ENCODE assay signal across 19 mouse cellular contexts in the genomic region with DNA sequence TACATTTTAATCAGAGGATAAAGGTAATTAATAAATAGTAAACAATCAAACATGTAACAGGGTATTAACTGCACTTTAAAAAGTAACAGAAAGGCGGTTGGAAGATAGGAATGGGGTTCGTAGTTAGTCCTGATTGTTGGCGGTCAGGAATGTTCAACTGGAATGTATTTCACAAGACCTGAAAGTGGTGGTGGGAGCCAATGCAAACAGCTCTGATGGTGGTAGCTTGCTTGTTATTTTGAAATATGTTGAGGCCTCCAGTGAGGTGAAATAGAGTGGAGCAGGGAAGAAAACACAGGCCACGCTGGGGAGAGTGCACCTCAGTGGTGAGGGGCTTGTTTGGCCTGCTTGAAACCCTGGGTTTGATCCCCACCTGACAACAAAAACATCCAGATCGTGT. TPM values are rescaled to one million over a fixed set of nuclear protein-coding genes. Genes with fewer than 3 reads are reported as not detected.
DNase-seq lines count a peak whose midpoint lies in the region; ATAC-seq and TF ChIP-seq lines count a peak whose summit lies in the region.
"Had no signal": no experiment of that assay in that cellular context is flagged by ENCODE, and none has a peak within 500 bp of the region (broad histone marks: within the 10 kb centered on the region; RNA-seq: fewer than 3 reads in every experiment).

No protein-coding gene starts in this region.

- H3K4me1 ChIP-seq in heart, embryonic 15.5 days (replicated peaks): peaks cover 25% of the 10 kb centered on the region
- peaks cover 15% of the 10 kb centered on the region for H3K4me1 ChIP-seq in lung, adult 2 months (ENCODE audit: control insufficient read depth, insufficient read depth, low read length)
- no peaks in the 10 kb centered on the region; the same call in 1 of the 2 replicates for H3K4me1 ChIP-seq in lung, postnatal 0 days (ENCODE audit: insufficient read depth, low read depth, low read length)
- peaks cover 10% of the 10 kb centered on the region for H3K4me1 ChIP-seq in hindbrain, embryonic 12.5 days
- peaks cover 11% of the 10 kb centered on the region for H3K4me1 ChIP-seq in thymus, adult 2 months (replicated peaks; ENCODE audit: control insufficient read depth, insufficient read depth, low read length)

- H3K4me2 ChIP-seq in heart, embryonic 15.5 days: no peak overlapping the region
- H3K4me2 ChIP-seq in lung, postnatal 0 days (replicated peaks; ENCODE audit: low read depth, low read length): no peak overlapping the region
- no peak overlapping the region for H3K4me2 ChIP-seq in hindbrain, embryonic 12.5 days (replicated peaks)
- H3K4me2 ChIP-seq: limb, embryonic 13.5 days had no signal

- no peak for TF ChIP-seq CTCF in lung, adult 2 months (IDR thresholded peaks at IDR 0.05; ENCODE audit: insufficient read depth, low read length)
- no peak for TF ChIP-seq CTCF in lung, postnatal 0 days (IDR thresholded peaks at IDR 0.05)
- no peak for TF ChIP-seq CTCF in thymus, adult 2 months (IDR thresholded peaks at IDR 0.05; ENCODE audit: borderline replicate concordance, control insufficient read depth, extremely low read depth, insufficient read depth, low read length, poor library complexity)

- H3K4me3 ChIP-seq in heart, embryonic 15.5 days: no peak overlapping the region
- H3K4me3 ChIP-seq in lung, adult 2 months (replicated peaks; ENCODE audit: extremely low read depth, low read depth, low read length): no peak overlapping the region
- no peak overlapping the region for H3K4me3 ChIP-seq in lung, postnatal 0 days (ENCODE audit: low read depth, low read length)
- H3K4me3 ChIP-seq in hindbrain, embryonic 12.5 days: no peak overlapping the region
- H3K4me3 ChIP-seq in thymus, adult 2 months (ENCODE audit: control insufficient read depth, insufficient read depth, low read length): no peak overlapping the region
- H3K4me3 ChIP-seq: embryonic facial prominence, embryonic 10.5 days; erythroblast, embryonic 14.5 days; limb, embryonic 13.5 days had no signal

- TF ChIP-seq EP300 in lung, postnatal 0 days (IDR thresholded peaks at IDR 0.05): peak; percentile 67

- no peaks in the 10 kb centered on the region for H3K27me3 ChIP-seq in heart, embryonic 15.5 days
- H3K27me3 ChIP-seq in lung, postnatal 0 days (replicated peaks; ENCODE audit: insufficient read depth, low read length): no peaks in the 10 kb centered on the region
- no peaks in the 10 kb centered on the region for H3K27me3 ChIP-seq in hindbrain, embryonic 12.5 days
- H3K27me3 ChIP-seq in thymus, adult 2 months (ENCODE audit: control insufficient read depth, insufficient read depth, low read length): no peaks in the 10 kb centered on the region
- H3K27me3 ChIP-seq: limb, embryonic 13.5 days had no signal

- no peaks in the 10 kb centered on the region for H3K9me3 ChIP-seq in heart, embryonic 15.5 days (replicated peaks)
- no peaks in the 10 kb centered on the region for H3K9me3 ChIP-seq in lung, postnatal 0 days (ENCODE audit: low read length)
- H3K9me3 ChIP-seq in hindbrain, embryonic 12.5 days (replicated peaks): no peaks in the 10 kb centered on the region
- H3K9me3 ChIP-seq: embryonic facial prominence, embryonic 10.5 days; limb, embryonic 13.5 days had no signal

- 51% methylated on average over 5 of the region's 5 CpGs for WGBS in heart, embryonic 15.5 days
- WGBS in lung, adult 2 months: 60% methylated on average over 5 of the region's 5 CpGs
- 44% methylated on average over 5 of the region's 5 CpGs for WGBS in lung, postnatal 0 days
- 86% methylated on average over 5 of the region's 5 CpGs for WGBS in hindbrain, embryonic 12.5 days
- WGBS in thymus, adult 2 months: 89% methylated on average over 5 of the region's 5 CpGs

- H3K36me3 ChIP-seq in heart, embryonic 15.5 days: no peaks in the 10 kb centered on the region
- no peaks in the 10 kb centered on the region for H3K36me3 ChIP-seq in lung, postnatal 0 days (ENCODE audit: insufficient read depth, low read length)
- H3K36me3 ChIP-seq in hindbrain, embryonic 12.5 days: no peaks in the 10 kb centered on the region
- H3K36me3 ChIP-seq in thymus, adult 2 months (ENCODE audit: control insufficient read depth, insufficient read depth, low read length): no peaks in the 10 kb centered on the region
- H3K36me3 ChIP-seq: embryonic facial prominence, embryonic 10.5 days; limb, embryonic 13.5 days had no signal

- DNase-seq in heart, adult 9 months (ENCODE audit: low spot score in 2 of 2): no peak
- DNase-seq in lung, adult 18-20 months: peak; percentile 56 to 75
- no peak for DNase-seq in lung, adult 2 months
- peak; percentile 93 for DNase-seq in lung, postnatal 0 days (ENCODE audit: low spot score)
- DNase-seq in left cerebral cortex, adult 11 months (ENCODE audit: low spot score): no peak
- no peak for DNase-seq in thymus, adult 2 months
- DNase-seq: adrenal gland, postnatal 14 days; cerebellum, adult 18-20 months; cerebellum, postnatal 36 days; heart, postnatal 14 days; kidney, adult 9 months had no signal

- H3K9ac ChIP-seq in heart, embryonic 15.5 days: no peak overlapping the region
- H3K9ac ChIP-seq in lung, postnatal 0 days (replicated peaks; ENCODE audit: low read depth): no peak overlapping the region
- H3K9ac ChIP-seq in hindbrain, embryonic 12.5 days: no peak overlapping the region
- H3K9ac ChIP-seq: limb, embryonic 13.5 days had no signal

- peak overlapping the region; percentile 54; the same call in 1 of the 2 replicates for H3K27ac ChIP-seq in heart, embryonic 15.5 days
- peak overlapping the region; percentile 71 for H3K27ac ChIP-seq in lung, postnatal 0 days (ENCODE audit: low read length)
- H3K27ac ChIP-seq in hindbrain, embryonic 12.5 days: no peak overlapping the region
- no peak overlapping the region for H3K27ac ChIP-seq in thymus, adult 2 months (ENCODE audit: control insufficient read depth, insufficient read depth, low read length)
- H3K27ac ChIP-seq: embryonic facial prominence, embryonic 10.5 days; hindbrain, postnatal 0 days; limb, embryonic 13.5 days had no signal

- no peak for TF ChIP-seq POLR2A in lung, adult 2 months (IDR thresholded peaks at IDR 0.05; ENCODE audit: borderline replicate concordance, extremely low read depth, low read depth, low read length)
- TF ChIP-seq POLR2A in thymus, adult 2 months (IDR thresholded peaks at IDR 0.05; ENCODE audit: control insufficient read depth, extremely low read depth, insufficient read depth, low read length, poor library complexity): no peak

- no peak for ATAC-seq in heart, embryonic 15.5 days (replicated peaks; ENCODE audit: insufficient number of reproducible peaks, insufficient read depth, low FRiP score, low read depth)
- peak; percentile 86 for ATAC-seq in lung, postnatal 0 days
- no peak for ATAC-seq in hindbrain, embryonic 12.5 days (ENCODE audit: low FRiP score)
- ATAC-seq: forebrain, embryonic 14.5 days; hindbrain, postnatal 0 days; midbrain, embryonic 16.5 days had no signal

RNA-seq across cellular contexts. Expression of a gene that starts 6.3 kb away (rescaled TPM):
- 18.0 and 19.2 TPM in 2 replicates for polyA plus RNA-seq in heart, embryonic 15.5 days (2015; fragmentation: Nextera tagmentation; extraction: Ambion mirVana)
- 20.5 and 27.3 TPM in 2 replicates for polyA plus RNA-seq in lung, adult 2 months (2012; rRNA removed)
- polyA plus RNA-seq in lung, postnatal 0 days (2015; fragmentation: Nextera tagmentation; extraction: Ambion mirVana): 34.6 and 38.7 TPM in 2 replicates
- polyA plus RNA-seq in hindbrain, embryonic 12.5 days (2016; fragmentation: Nextera tagmentation; extraction: Ambion mirVana): 32.7 and 34.3 TPM in 2 replicates
- polyA plus RNA-seq in thymus, adult 2 months (2012; rRNA removed): 20.4 and 20.7 TPM in 2 replicates

RNA-seq across cellular contexts. Expression of a gene that starts 19.0 kb away (rescaled TPM):
- 25.0 and 26.8 TPM in 2 replicates for polyA plus RNA-seq in heart, embryonic 15.5 days (2015; fragmentation: Nextera tagmentation; extraction: Ambion mirVana)
- polyA plus RNA-seq in lung, adult 2 months (2012; rRNA removed): 0.71 and 1.7 TPM in 2 replicates
- polyA plus RNA-seq in lung, postnatal 0 days (2015; fragmentation: Nextera tagmentation; extraction: Ambion mirVana): 20.3 TPM in 2 replicates
- 42.5 and 51.2 TPM in 2 replicates for polyA plus RNA-seq in hindbrain, embryonic 12.5 days (2016; fragmentation: Nextera tagmentation; extraction: Ambion mirVana)
- polyA plus RNA-seq in thymus, adult 2 months (2012; rRNA removed): 2.6 and 2.7 TPM in 2 replicates

Comparison
In these comparisons a context has a peak if more than half of its experiments do, and no peak if none do; other contexts are left out.
1. DNase-seq: peak in lung, adult 18-20 months (2 of 2) and lung, postnatal 0 days (single experiment); none in heart, adult 9 months (0 of 2), lung, adult 2 months (single experiment), left cerebral cortex, adult 11 months (single experiment) and thymus, adult 2 months (single experiment).
2. H3K27ac ChIP-seq: peak in heart, embryonic 15.5 days (single experiment) and lung, postnatal 0 days (single experiment); none in hindbrain, embryonic 12.5 days (single experiment) and thymus, adult 2 months (single experiment).